In the genomic region with DNA sequence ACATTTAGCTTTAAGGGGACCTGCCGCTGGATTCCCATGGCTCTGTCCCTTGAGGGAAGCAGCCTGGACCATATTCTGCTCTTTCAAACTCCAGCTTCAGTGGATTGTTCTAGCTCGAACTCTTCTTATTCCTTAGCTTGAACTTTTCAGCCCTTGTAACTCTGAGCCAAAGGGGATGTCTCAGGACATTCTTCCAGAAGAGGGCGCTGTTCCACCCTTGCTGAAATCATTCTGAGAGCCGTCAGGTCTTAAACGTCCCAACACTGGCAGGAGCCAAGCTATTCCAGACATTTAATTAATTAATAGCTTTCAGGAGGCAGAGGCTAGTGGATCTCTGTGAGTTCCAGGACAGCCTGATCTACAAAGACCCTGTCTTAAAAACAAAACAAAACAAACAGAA, we compare ENCODE assay signal across 8 mouse cellular contexts. TPM values are rescaled to one million over a fixed set of nuclear protein-coding genes. Genes with fewer than 3 reads are reported as not detected.
DNase-seq lines count a peak whose midpoint lies in the region; ATAC-seq lines count a peak whose summit lies in the region.

No protein-coding gene starts in this region.

- DNase-seq in cerebellum, adult 8-10 months: peak; percentile 29
- DNase-seq in cerebellum, adult 9-11 months: no peak
- peak; percentile 17 for DNase-seq in right cerebral cortex, adult 18-20 months
- no peak for DNase-seq in right cerebral cortex, adult 2 months (ENCODE audit: low spot score in 2 of 2)
- peak; percentile 76 for DNase-seq in embryo, embryonic 10.5 days (ENCODE audit: low spot score)
- DNase-seq in kidney, adult 8-10 months: peak; percentile 20 to 69
- DNase-seq in thymus, postnatal 4 days: peak; percentile 82

- ATAC-seq in megakaryocyte-erythroid progenitor cell, adult 5-6 weeks (replicated peaks; ENCODE audit: low FRiP score, low TSS enrichment, poor library complexity, severe bottlenecking): peak; percentile 66

RNA-seq across cellular contexts. Expression of gene Snx10, which starts 13.6 kb away (rescaled TPM):
- 17.0 and 36.2 TPM in 2 replicates for total RNA-seq in megakaryocyte-erythroid progenitor cell, adult 5-6 weeks (2014; fragmentation: Nextera tagmentation)
- total RNA-seq in megakaryocyte-erythroid progenitor cell, adult 5-6 weeks (2017): 16.2 and 55.9 TPM in 2 replicates

RNA-seq across cellular contexts. Expression of gene Cbx3, which starts 39.9 kb away (rescaled TPM):
- 292 and 301 TPM in 2 replicates for total RNA-seq in megakaryocyte-erythroid progenitor cell, adult 5-6 weeks (2014; fragmentation: Nextera tagmentation)
- total RNA-seq in megakaryocyte-erythroid progenitor cell, adult 5-6 weeks (2017): 423 and 530 TPM in 2 replicates

RNA-seq across cellular contexts. Expression of gene Hnrnpa2b1, which starts 40.4 kb away (rescaled TPM):
- total RNA-seq in megakaryocyte-erythroid progenitor cell, adult 5-6 weeks (2014; fragmentation: Nextera tagmentation): 1,156 and 1,577 TPM in 2 replicates
- total RNA-seq in megakaryocyte-erythroid progenitor cell, adult 5-6 weeks (2017): 1,688 and 2,170 TPM in 2 replicates

Comparison
In these comparisons a context has a peak if more than half of its experiments do, and no peak if none do; other contexts are left out.
1. DNase-seq: peak in cerebellum, adult 8-10 months (single experiment), right cerebral cortex, adult 18-20 months (single experiment), embryo, embryonic 10.5 days (single experiment), kidney, adult 8-10 months (2 of 2) and thymus, postnatal 4 days (single experiment); none in cerebellum, adult 9-11 months (single experiment) and right cerebral cortex, adult 2 months (0 of 2).